In the genomic region with DNA sequence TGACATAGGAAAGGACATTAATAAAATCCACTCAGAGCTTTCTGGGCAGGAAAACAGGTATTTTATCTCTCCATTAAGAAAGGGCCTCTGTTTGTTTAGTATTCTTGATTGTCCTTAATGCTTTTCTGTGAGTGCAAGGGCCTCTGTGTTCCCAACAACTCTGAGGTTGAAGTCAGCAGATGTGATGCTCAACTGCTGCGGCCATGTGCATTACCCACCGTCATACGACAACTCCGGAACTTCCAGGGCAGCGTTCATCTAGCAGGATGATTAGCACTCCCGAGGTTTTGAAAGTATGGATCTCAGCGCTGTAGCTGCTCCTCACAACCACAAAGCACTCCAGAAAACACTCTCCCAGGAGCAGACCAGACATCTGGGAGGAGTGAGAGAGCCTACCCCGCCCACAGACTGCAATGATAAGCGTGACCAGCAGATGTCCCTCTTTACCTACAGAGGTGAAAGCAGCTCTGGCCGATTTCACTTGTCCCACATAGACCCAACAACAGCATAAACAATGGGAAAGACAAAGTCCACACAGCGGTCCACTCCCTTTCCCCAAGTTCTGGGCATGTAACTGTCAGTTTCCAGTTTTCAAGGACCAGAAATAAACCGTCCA, we compare ENCODE assay signal across 9 mouse cellular contexts.
DNase-seq lines count a peak whose midpoint lies in the region; ATAC-seq and TF ChIP-seq lines count a peak whose summit lies in the region.
"Had no signal": no experiment of that assay in that cellular context is flagged by ENCODE, and none has a peak within 500 bp of the region (broad histone marks: within the 10 kb centered on the region; RNA-seq: fewer than 3 reads in every experiment).

No protein-coding gene starts in this region.

- no peaks in the 10 kb centered on the region for H3K27me3 ChIP-seq in CH12.LX (replicated peaks)
- no peaks in the 10 kb centered on the region for H3K27me3 ChIP-seq in forebrain, embryonic 12.5 days
- no peaks in the 10 kb centered on the region for H3K27me3 ChIP-seq in heart, postnatal 0 days (ENCODE audit: control insufficient read depth, insufficient read depth, low read length)
- no peaks in the 10 kb centered on the region for H3K27me3 ChIP-seq in liver, embryonic 14.5 days (ENCODE audit: control insufficient read depth, insufficient read depth, low read length)
- H3K27me3 ChIP-seq in neural tube, embryonic 12.5 days (replicated peaks), result no peaks in the 10 kb centered on the region
- H3K27me3 ChIP-seq in stomach, postnatal 0 days (ENCODE audit: control insufficient read depth, insufficient read depth, low read length), result no peaks in the 10 kb centered on the region

- peak; percentile 56 to 75 for TF ChIP-seq CTCF in CH12.LX (conservative IDR thresholded peaks at IDR 0.05 in 1 of 2, IDR thresholded peaks at IDR 0.05 in 1 of 2; ENCODE audit: low read depth in 2 of 2, low read length in 2 of 2)
- TF ChIP-seq CTCF in heart, postnatal 0 days (IDR thresholded peaks at IDR 0.05; ENCODE audit: low read depth), result peak; percentile 83
- TF ChIP-seq CTCF in liver, embryonic 14.5 days (IDR thresholded peaks at IDR 0.05; ENCODE audit: low read depth), result peak; percentile 90
- peak; percentile 91 for TF ChIP-seq CTCF in stomach, postnatal 0 days (IDR thresholded peaks at IDR 0.05; ENCODE audit: low read depth)

- H3K27ac ChIP-seq in CH12.LX (ENCODE audit: insufficient read depth, low read depth), result no peak overlapping the region
- H3K27ac ChIP-seq in forebrain, embryonic 12.5 days, result no peak overlapping the region
- no peak overlapping the region for H3K27ac ChIP-seq in heart, postnatal 0 days (ENCODE audit: low read depth)
- no peak overlapping the region for H3K27ac ChIP-seq in liver, embryonic 14.5 days
- H3K27ac ChIP-seq in neural tube, embryonic 12.5 days, result no peak overlapping the region
- H3K27ac ChIP-seq in stomach, postnatal 0 days (replicated peaks), result no peak overlapping the region
- H3K27ac ChIP-seq: macrophage had no signal

- H3K4me2 ChIP-seq in CH12.LX (ENCODE audit: insufficient read depth, low read depth, poor library complexity, severe bottlenecking), result peak overlapping the region; percentile 74
- H3K4me2 ChIP-seq in forebrain, embryonic 12.5 days, result peak overlapping the region; percentile 29; the same call in 1 of the 2 replicates
- H3K4me2 ChIP-seq in heart, postnatal 0 days (ENCODE audit: low read depth, low read length), result peak overlapping the region; percentile 26; the same call in 1 of the 2 replicates
- H3K4me2 ChIP-seq in liver, embryonic 14.5 days (ENCODE audit: low read depth), result no peak overlapping the region
- peak overlapping the region; percentile 39 for H3K4me2 ChIP-seq in neural tube, embryonic 12.5 days (replicated peaks)
- H3K4me2 ChIP-seq in stomach, postnatal 0 days (replicated peaks; ENCODE audit: low read depth), result peak overlapping the region; percentile 28

- no peaks in the 10 kb centered on the region for H3K36me3 ChIP-seq in CH12.LX (replicated peaks in 1 of 2; ENCODE audit: control insufficient read depth in 1 of 2, insufficient read depth in 1 of 2, low read length in 1 of 2)
- H3K36me3 ChIP-seq in forebrain, embryonic 12.5 days (replicated peaks), result no peaks in the 10 kb centered on the region
- H3K36me3 ChIP-seq in heart, postnatal 0 days (replicated peaks; ENCODE audit: control insufficient read depth, insufficient read depth, low read length), result no peaks in the 10 kb centered on the region
- H3K36me3 ChIP-seq in liver, embryonic 14.5 days (replicated peaks; ENCODE audit: control insufficient read depth, insufficient read depth, low read depth), result no peaks in the 10 kb centered on the region
- no peaks in the 10 kb centered on the region for H3K36me3 ChIP-seq in neural tube, embryonic 12.5 days
- H3K36me3 ChIP-seq in stomach, postnatal 0 days (ENCODE audit: control insufficient read depth, insufficient read depth, low read length), result no peaks in the 10 kb centered on the region

- in situ Hi-C loops in CH12.LX (cut with MboI; ENCODE audit: low pct_ligation_motif_present, low pct_unique_long_range_greater_than_20kb, low sequenced_read_pairs), result loop anchor here (10.0 kb wide), 1 partner anchor 288 kb away; no protein-coding TSS in a partner anchor

- dilution Hi-C loops in CH12.LX (cut with MboI; ENCODE audit: extremely low pct_ligation_motif_present, extremely low pct_unique_long_range_greater_than_20kb, low sequenced_read_pairs), result no loop called here

- no peak for TF ChIP-seq POLR2A in CH12.LX (IDR thresholded peaks at IDR 0.05; ENCODE audit: low read depth, low read length)

- H3K9me3 ChIP-seq in CH12.LX (replicated peaks; ENCODE audit: low read length), result no peaks in the 10 kb centered on the region
- H3K9me3 ChIP-seq in forebrain, embryonic 12.5 days, result no peaks in the 10 kb centered on the region
- no peaks in the 10 kb centered on the region for H3K9me3 ChIP-seq in heart, postnatal 0 days (replicated peaks; ENCODE audit: control insufficient read depth, low read length)
- H3K9me3 ChIP-seq in liver, embryonic 14.5 days (ENCODE audit: control insufficient read depth, low read length), result no peaks in the 10 kb centered on the region
- no peaks in the 10 kb centered on the region for H3K9me3 ChIP-seq in neural tube, embryonic 12.5 days
- no peaks in the 10 kb centered on the region for H3K9me3 ChIP-seq in stomach, postnatal 0 days (ENCODE audit: control insufficient read depth, low read length)

- TF ChIP-seq RAD21 in CH12.LX (IDR thresholded peaks at IDR 0.05; ENCODE audit: low read depth, low read length), result peak; percentile 68

- H3K9ac ChIP-seq in CH12.LX (ENCODE audit: insufficient read depth, low read depth), result no peak overlapping the region
- H3K9ac ChIP-seq in forebrain, embryonic 12.5 days, result no peak overlapping the region
- no peak overlapping the region for H3K9ac ChIP-seq in heart, postnatal 0 days (replicated peaks; ENCODE audit: low read depth, low read length)
- no peak overlapping the region for H3K9ac ChIP-seq in liver, embryonic 14.5 days (replicated peaks)
- H3K9ac ChIP-seq in neural tube, embryonic 12.5 days, result no peak overlapping the region
- no peak overlapping the region for H3K9ac ChIP-seq in stomach, postnatal 0 days (ENCODE audit: low read length)

- peak; percentile 67 for DNase-seq in CH12.LX (ENCODE audit: extremely low read depth)
- peak; percentile 56 for DNase-seq in c-Kit-positive CD71-positive TER-119-negative erythroid progenitor cells, embryonic 14.5 days (ENCODE audit: low read depth)
- peak; percentile 68 for DNase-seq in heart, postnatal 0 days (ENCODE audit: low spot score)
- DNase-seq in kidney, postnatal 36 days, result peak; percentile 79 to 89
- peak; percentile 37 to 41 (median 39) for DNase-seq in liver, embryonic 14.5 days (ENCODE audit: low read depth in 3 of 3, low spot score in 3 of 3)
- DNase-seq in stomach, postnatal 0 days (ENCODE audit: low spot score), result peak; percentile 84

- ATAC-seq in forebrain, embryonic 12.5 days (ENCODE audit: low FRiP score), result peak; percentile 90
- ATAC-seq in heart, postnatal 0 days (ENCODE audit: insufficient read depth, low read depth), result peak; percentile 66; the same call in 1 of the 2 replicates
- ATAC-seq in liver, embryonic 14.5 days (ENCODE audit: insufficient read depth), result peak; percentile 62; the same call in 1 of the 2 replicates
- ATAC-seq in neural tube, embryonic 12.5 days (ENCODE audit: low FRiP score, low read depth), result peak; percentile 81
- peak; percentile 79; the same call in 1 of the 2 replicates for ATAC-seq in stomach, postnatal 0 days (ENCODE audit: low FRiP score, low TSS enrichment)

- H3K79me2 ChIP-seq in CH12.LX (replicated peaks; ENCODE audit: control insufficient read depth, extremely low read depth, insufficient read depth, poor library complexity, severe bottlenecking), result no peaks in the 10 kb centered on the region

- no peak for TF ChIP-seq EP300 in CH12.LX (IDR thresholded peaks at IDR 0.05; ENCODE audit: low read length)
- no peak for TF ChIP-seq EP300 in heart, postnatal 0 days (IDR thresholded peaks at IDR 0.05; ENCODE audit: low read depth)
- TF ChIP-seq EP300 in liver, embryonic 14.5 days (IDR thresholded peaks at IDR 0.05; ENCODE audit: low read depth), result no peak
- TF ChIP-seq EP300 in stomach, postnatal 0 days (optimal IDR thresholded peaks at IDR 0.05), result no peak

- H3K4me3 ChIP-seq in CH12.LX (replicated peaks in 1 of 3; ENCODE audit: low read depth in 2 of 3, low read length in 2 of 3, poor library complexity in 1 of 3), result no peak overlapping the region
- no peak overlapping the region for H3K4me3 ChIP-seq in forebrain, embryonic 12.5 days (replicated peaks)
- no peak overlapping the region for H3K4me3 ChIP-seq in heart, postnatal 0 days (ENCODE audit: low read depth, low read length)
- no peak overlapping the region for H3K4me3 ChIP-seq in liver, embryonic 14.5 days (ENCODE audit: insufficient read depth in 1 of 2, low read depth in 2 of 2, low read length in 2 of 2)
- no peak overlapping the region for H3K4me3 ChIP-seq in neural tube, embryonic 12.5 days
- H3K4me3 ChIP-seq in stomach, postnatal 0 days (ENCODE audit: low read depth, low read length), result peak overlapping the region; percentile 1; the same call in 1 of the 2 replicates

- WGBS in forebrain, embryonic 12.5 days, result 19% methylated on average over 12 of the region's 12 CpGs
- WGBS in heart, postnatal 0 days, result 18% methylated on average over 12 of the region's 12 CpGs
- WGBS in liver, embryonic 14.5 days (ENCODE audit: insufficient replicate concordance), result 22% methylated on average over 12 of the region's 12 CpGs
- 21% methylated on average over 12 of the region's 12 CpGs for WGBS in neural tube, embryonic 12.5 days
- 12% methylated on average over 12 of the region's 12 CpGs for WGBS in stomach, postnatal 0 days

- peaks cover 2 to 11% of the 10 kb centered on the region in 2 experiments; a peak in 3 of 4 replicates for H3K4me1 ChIP-seq in CH12.LX (ENCODE audit: control insufficient read depth in 1 of 2, insufficient read depth in 2 of 2)
- H3K4me1 ChIP-seq in forebrain, embryonic 12.5 days, result no peaks in the 10 kb centered on the region
- no peaks in the 10 kb centered on the region for H3K4me1 ChIP-seq in heart, postnatal 0 days (ENCODE audit: control insufficient read depth, insufficient read depth)
- H3K4me1 ChIP-seq in liver, embryonic 14.5 days (replicated peaks; ENCODE audit: control insufficient read depth in 2 of 2, insufficient read depth in 2 of 2, low read length in 1 of 2), result no peaks in the 10 kb centered on the region
- H3K4me1 ChIP-seq in neural tube, embryonic 12.5 days, result no peaks in the 10 kb centered on the region
- H3K4me1 ChIP-seq in stomach, postnatal 0 days (replicated peaks; ENCODE audit: control insufficient read depth, insufficient read depth), result no peaks in the 10 kb centered on the region

TF ChIP-seq in CH12.LX, 34 proteins besides CTCF, POLR2A, EP300 and RAD21:
- TF ChIP-seq KAT2A (IDR thresholded peaks at IDR 0.05; ENCODE audit: insufficient replicate concordance, low read length) (no peak), SMC3 (IDR thresholded peaks at IDR 0.05; ENCODE audit: low read depth, low read length) (peak; percentile 53; the same call in 1 of the 2 replicates)
TF ChIP-seq in CH12.LX: peak in this region for 1.
